Mouse (Mus musculus): Measurements from ENCODE around the gene Emp1. TPM values are rescaled to one million over a fixed set of nuclear protein-coding genes. Genes with fewer than 3 reads are reported as not detected.

Gene Emp1
- polyA plus RNA-seq, 1 experiment: 10.5 TPM

GRCm38 (mm10) chr6:135363344-135364040 is 1.1 kb downstream of the Emp1 start:
- Histone ChIP-seq H3K27me3 (ENCODE audit: control insufficient read depth, insufficient read depth, low read length) (0 out of 2 replicates have a peak, but pooled peaks cover 2% of the 10 kb centered on the region), H3K4me1 (ENCODE audit: control insufficient read depth, insufficient read depth, insufficient read length) (peaks cover 13% of the 10 kb centered on the region; the same call in 1 of the 2 replicates), H3K36me3 (ENCODE audit: control insufficient read depth, insufficient read depth, low read length) (no peaks in the 10 kb centered on the region), H3K4me3 (ENCODE audit: extremely low read depth, insufficient read depth, insufficient read length) (peak overlapping the region; percentile 20; the same call in 1 of the 2 replicates), H3K27ac (ENCODE audit: insufficient read depth, low read length) (no peak overlapping the region)
- 21% methylated on average over 10 of the region's 10 CpGs for WGBS
- DNase-seq (ENCODE audit: low read depth in 1 of 2, low spot score in 2 of 2): no peak
- no peak for TF ChIP-seq POLR2A (IDR thresholded peaks at IDR 0.05; ENCODE audit: low read depth, low read length)
- no peak for TF ChIP-seq CTCF (IDR thresholded peaks at IDR 0.05; ENCODE audit: extremely low read depth, insufficient read depth, insufficient read length, insufficient replicate concordance)

GRCm38 (mm10) chr6:135364041-135364745 is 1.8 kb downstream of the Emp1 start:
- H3K4me3 ChIP-seq (ENCODE audit: extremely low read depth, insufficient read depth, insufficient read length): no peak overlapping the region
- TF ChIP-seq POLR2A (IDR thresholded peaks at IDR 0.05; ENCODE audit: low read depth, low read length) (no peak), CTCF (IDR thresholded peaks at IDR 0.05; ENCODE audit: extremely low read depth, insufficient read depth, insufficient read length, insufficient replicate concordance) (no peak)
- 0 out of 2 replicates have a peak, but pooled peaks cover 2% of the 10 kb centered on the region for H3K27me3 ChIP-seq (ENCODE audit: control insufficient read depth, insufficient read depth, low read length)
- DNase-seq (ENCODE audit: low read depth in 1 of 2, low spot score in 2 of 2): peak in 1 of 2 experiments; percentile 41
- no peaks in the 10 kb centered on the region for H3K36me3 ChIP-seq (ENCODE audit: control insufficient read depth, insufficient read depth, low read length)
- no peak overlapping the region for H3K27ac ChIP-seq (ENCODE audit: insufficient read depth, low read length)
- peaks cover 13% of the 10 kb centered on the region; the same call in 1 of the 2 replicates for H3K4me1 ChIP-seq (ENCODE audit: control insufficient read depth, insufficient read depth, insufficient read length)
- 6% methylated on average over 9 of the region's 9 CpGs for WGBS

DNA sequence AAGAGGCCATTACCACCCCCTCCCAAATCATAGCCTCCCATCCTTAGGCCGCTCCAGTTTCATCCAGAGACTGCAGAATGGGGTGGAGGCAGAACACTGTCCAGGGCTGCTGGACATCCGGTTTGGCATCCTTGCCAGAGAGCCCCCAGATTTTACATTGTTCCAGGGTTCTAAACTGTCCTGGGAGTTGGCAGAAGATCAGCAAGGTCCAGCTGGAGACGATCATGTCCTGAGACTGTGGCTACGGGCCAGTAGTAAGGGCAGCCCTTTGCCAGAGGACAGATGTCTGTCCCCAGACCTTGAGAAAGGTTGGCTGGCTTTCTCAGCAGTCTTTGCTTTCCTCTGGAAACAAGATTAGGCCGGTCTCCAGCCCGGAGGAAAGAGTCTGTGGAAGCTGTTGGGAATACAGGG is 2.6 kb downstream of the Emp1 start:
- Histone ChIP-seq H3K36me3 (ENCODE audit: control insufficient read depth, insufficient read depth, low read length) (no peaks in the 10 kb centered on the region), H3K27me3 (ENCODE audit: control insufficient read depth, insufficient read depth, low read length) (0 out of 2 replicates have a peak, but pooled peaks cover 2% of the 10 kb centered on the region), H3K4me1 (ENCODE audit: control insufficient read depth, insufficient read depth, insufficient read length) (peaks cover 13% of the 10 kb centered on the region; the same call in 1 of the 2 replicates), H3K27ac (ENCODE audit: insufficient read depth, low read length) (no peak overlapping the region; the same call in 1 of the 2 replicates), H3K4me3 (ENCODE audit: extremely low read depth, insufficient read depth, insufficient read length) (no peak overlapping the region)
- DNase-seq (ENCODE audit: low read depth in 1 of 2, low spot score in 2 of 2): no peak
- WGBS: 76% methylated on average over 6 of the region's 6 CpGs
- TF ChIP-seq CTCF (IDR thresholded peaks at IDR 0.05; ENCODE audit: extremely low read depth, insufficient read depth, insufficient read length, insufficient replicate concordance) (no peak), POLR2A (IDR thresholded peaks at IDR 0.05; ENCODE audit: low read depth, low read length) (no peak)

DNA sequence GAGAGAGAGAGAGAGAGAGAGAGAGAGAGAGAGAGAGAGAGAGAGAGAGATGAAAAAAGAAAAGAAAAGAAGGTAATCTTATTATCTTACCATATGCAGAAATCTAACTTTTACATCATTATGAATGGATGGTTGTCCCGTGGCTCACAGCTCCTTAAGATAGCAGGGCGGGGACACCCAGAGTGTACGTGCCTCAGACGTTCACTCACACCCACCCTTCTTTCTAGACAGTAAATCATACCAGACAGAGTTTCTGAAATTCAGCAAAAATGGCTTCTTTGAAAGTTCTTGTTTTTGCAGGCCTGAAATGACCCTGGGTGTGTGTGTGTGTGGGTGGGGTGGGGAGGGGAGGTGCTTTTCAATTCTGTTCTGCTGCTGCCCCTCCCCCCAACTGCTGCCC is 3.3 kb downstream of the Emp1 start:
- H3K27me3 ChIP-seq (ENCODE audit: control insufficient read depth, insufficient read depth, low read length): 0 out of 2 replicates have a peak, but pooled peaks cover 2% of the 10 kb centered on the region
- WGBS: 49% methylated on average over 4 of the region's 4 CpGs
- peaks cover 13% of the 10 kb centered on the region; the same call in 1 of the 2 replicates for H3K4me1 ChIP-seq (ENCODE audit: control insufficient read depth, insufficient read depth, insufficient read length)
- H3K36me3 ChIP-seq (ENCODE audit: control insufficient read depth, insufficient read depth, low read length): no peaks in the 10 kb centered on the region
- no peak for DNase-seq (ENCODE audit: low read depth in 1 of 2, low spot score in 2 of 2)
- H3K27ac ChIP-seq (ENCODE audit: insufficient read depth, low read length): no peak overlapping the region
- TF ChIP-seq CTCF (IDR thresholded peaks at IDR 0.05; ENCODE audit: extremely low read depth, insufficient read depth, insufficient read length, insufficient replicate concordance) (no peak), POLR2A (IDR thresholded peaks at IDR 0.05; ENCODE audit: low read depth, low read length) (no peak)
- H3K4me3 ChIP-seq (ENCODE audit: extremely low read depth, insufficient read depth, insufficient read length): no peak overlapping the region

DNA sequence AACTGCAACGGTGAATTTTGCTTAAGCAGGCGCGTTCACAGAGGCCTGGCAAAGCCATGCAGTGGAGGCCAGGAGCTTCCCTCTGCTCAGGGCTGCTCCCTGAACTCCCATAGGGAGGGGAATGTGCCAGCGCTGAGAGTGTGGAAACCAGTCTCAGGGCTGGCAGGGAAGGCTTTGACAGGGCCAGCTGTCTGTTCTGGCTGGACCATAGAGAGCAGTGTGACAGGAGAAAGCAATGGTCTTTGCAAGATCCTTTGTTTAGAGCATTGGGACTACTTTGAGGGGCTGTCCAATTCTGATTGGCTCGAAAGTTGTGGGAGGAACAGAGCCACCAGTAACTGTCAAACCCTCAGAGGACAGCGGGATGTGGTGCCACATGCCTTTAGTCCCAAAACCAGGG is 5.9 kb downstream of the Emp1 start:
- 0 out of 2 replicates have a peak, but pooled peaks cover under 1% of the 10 kb centered on the region for H3K27me3 ChIP-seq (ENCODE audit: control insufficient read depth, insufficient read depth, low read length)
- WGBS: 63% methylated on average over 6 of the region's 6 CpGs
- TF ChIP-seq CTCF (IDR thresholded peaks at IDR 0.05; ENCODE audit: extremely low read depth, insufficient read depth, insufficient read length, insufficient replicate concordance) (no peak), POLR2A (IDR thresholded peaks at IDR 0.05; ENCODE audit: low read depth, low read length) (no peak)

DNA sequence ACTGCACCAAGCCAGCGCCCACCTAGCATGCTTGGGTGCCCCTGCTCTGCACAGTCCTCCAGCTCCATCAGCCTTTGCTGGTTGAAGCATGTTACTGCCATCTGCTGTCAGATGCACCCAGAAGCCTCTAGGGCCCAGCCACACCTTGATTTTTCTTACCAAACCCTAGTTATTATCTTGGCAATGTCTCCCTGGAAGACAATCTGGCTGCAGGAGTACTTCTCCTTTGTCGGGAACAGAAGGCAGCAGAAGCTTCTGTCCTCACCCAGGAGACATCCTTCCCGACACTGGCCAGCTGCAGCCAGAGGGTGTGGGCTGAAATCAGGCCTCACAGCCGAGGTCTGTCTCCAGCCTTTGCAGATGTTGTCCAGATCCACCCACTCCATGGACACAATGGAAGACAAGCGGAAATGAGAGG is 7.2 kb downstream of the Emp1 start:
- 68% methylated on average over 5 of the region's 5 CpGs for WGBS
- TF ChIP-seq POLR2A (IDR thresholded peaks at IDR 0.05; ENCODE audit: low read depth, low read length) (no peak), CTCF (IDR thresholded peaks at IDR 0.05; ENCODE audit: extremely low read depth, insufficient read depth, insufficient read length, insufficient replicate concordance) (no peak; the same call in 1 of the 2 replicates)
- H3K4me3 ChIP-seq (ENCODE audit: extremely low read depth, insufficient read depth, insufficient read length): no peak overlapping the region
- H3K27ac ChIP-seq (ENCODE audit: insufficient read depth, low read length): no peak overlapping the region
- no peak for DNase-seq (ENCODE audit: low read depth in 1 of 2, low spot score in 2 of 2)
- H3K4me1 ChIP-seq (ENCODE audit: control insufficient read depth, insufficient read depth, insufficient read length): peaks cover 6% of the 10 kb centered on the region; the same call in 1 of the 2 replicates
- no peaks in the 10 kb centered on the region for H3K27me3 ChIP-seq (ENCODE audit: control insufficient read depth, insufficient read depth, low read length)
- no peaks in the 10 kb centered on the region for H3K36me3 ChIP-seq (ENCODE audit: control insufficient read depth, insufficient read depth, low read length)

More for the DNA sequence above, 5.9 kb downstream of the Emp1 start:
- no peak for DNase-seq (ENCODE audit: low read depth in 1 of 2, low spot score in 2 of 2)
- no peaks in the 10 kb centered on the region for H3K36me3 ChIP-seq (ENCODE audit: control insufficient read depth, insufficient read depth, low read length)
- H3K4me3 ChIP-seq (ENCODE audit: extremely low read depth, insufficient read depth, insufficient read length): no peak overlapping the region
- H3K4me1 ChIP-seq (ENCODE audit: control insufficient read depth, insufficient read depth, insufficient read length): peaks cover 10% of the 10 kb centered on the region; the same call in 1 of the 2 replicates
- H3K27ac ChIP-seq (ENCODE audit: insufficient read depth, low read length): no peak overlapping the region
